Mouse (Mus musculus): Measurements from ENCODE around the gene Ppp1r14c. TPM values are rescaled to one million over a fixed set of nuclear protein-coding genes. Genes with fewer than 3 reads are reported as not detected.
A peak's percentile ranks its signal among the peaks of the same experiment; 100 is the strongest.
"Not testable (repeated sequence)": the region's sequence is repeated elsewhere in the genome, so short reads cannot be mapped to it uniquely, and the experiment has no call there.

The Ppp1r14c gene
- polyA plus RNA-seq, 1 experiment from 2014 or later = 4.2 TPM

- peak; percentile 87 for ATAC-seq
- no peak for TF ChIP-seq CTCF (IDR thresholded peaks at IDR 0.05)
- ChIA-PET POLR2A (no interaction called here), CTCF (interaction anchor here (0.7 to 1.3 kb wide), 5 partner anchors 10 to 133 kb away, joined by 3 to 6 read pairs (median 3); no protein-coding TSS in a partner anchor)
- in situ Hi-C loops (cut with MboI; ENCODE audit: low pct_unique_long_range_greater_than_20kb) = no loop called here
- no peak for DNase-seq (ENCODE audit: low read depth, low spot score)
- H3K27me3 ChIP-seq = no peaks in the 10 kb centered on the region
Measured at GRCm38 (mm10) chr10:3466135-3466626, 100.3 kb downstream of the Ppp1r14c start.

- ChIA-PET CTCF (interaction anchor here (0.9 to 1.5 kb wide), 3 partner anchors 9 to 22 kb away, joined by 3 to 5 read pairs (median 3); no protein-coding TSS in a partner anchor), POLR2A (no interaction called here)
- DNase-seq (ENCODE audit: low read depth, low spot score) = no peak
- in situ Hi-C loops (cut with MboI; ENCODE audit: low pct_unique_long_range_greater_than_20kb) = no loop called here
- no peak for ATAC-seq
- H3K27me3 ChIP-seq = no peaks in the 10 kb centered on the region
- no peak for TF ChIP-seq CTCF (IDR thresholded peaks at IDR 0.05)
Measured at GRCm38 (mm10) chr10:3468590-3468989, 102.7 kb downstream of the Ppp1r14c start.

GRCm38 (mm10) chr10:3476611-3477010 is 110.8 kb downstream of the Ppp1r14c start:
- ATAC-seq (peak; percentile 84), DNase-seq (ENCODE audit: low read depth, low spot score) (peak; percentile 89)
- POLR2A ChIA-PET = interaction anchor here (0.5 kb wide), 1 partner anchor 51 kb away, joined by 4 read pairs; no protein-coding TSS in a partner anchor
- in situ Hi-C loops (cut with MboI; ENCODE audit: low pct_unique_long_range_greater_than_20kb) = no loop called here
- TF ChIP-seq CTCF (IDR thresholded peaks at IDR 0.05) = no peak
- H3K27me3 ChIP-seq = no peaks in the 10 kb centered on the region
- CTCF ChIA-PET = interaction anchor here (1.1 to 1.9 kb wide), 3 partner anchors 11 to 472 kb away, joined by 3 to 6 read pairs (median 5); no protein-coding TSS in a partner anchor

- CTCF ChIA-PET = no interaction called here
- no peak for ATAC-seq
- DNase-seq (ENCODE audit: low read depth, low spot score) = no peak
Measured at GRCm38 (mm10) chr10:3479772-3480171, 113.9 kb downstream of the Ppp1r14c start.

GRCm38 (mm10) chr10:3490052-3490451 is 124.2 kb downstream of the Ppp1r14c start:
- DNase-seq (ENCODE audit: low read depth, low spot score) (no peak), ATAC-seq (peak; percentile 17)
- ChIA-PET POLR2A (no interaction called here), CTCF (interaction anchor here (0.8 to 1.2 kb wide), 2 partner anchors 21 to 41 kb away, joined by 3 to 4 read pairs; no protein-coding TSS in a partner anchor)
- TF ChIP-seq CTCF (IDR thresholded peaks at IDR 0.05) = no peak
- in situ Hi-C loops (cut with MboI; ENCODE audit: low pct_unique_long_range_greater_than_20kb) = no loop called here
- no peaks in the 10 kb centered on the region for H3K27me3 ChIP-seq

More at GRCm38 (mm10) chr10:3479772-3480171, 113.9 kb downstream of the Ppp1r14c start:
- in situ Hi-C loops (cut with MboI; ENCODE audit: low pct_unique_long_range_greater_than_20kb) = no loop called here
- no peaks in the 10 kb centered on the region for H3K27me3 ChIP-seq
- no peak for TF ChIP-seq CTCF (IDR thresholded peaks at IDR 0.05)
- POLR2A ChIA-PET = no interaction called here

- no peak for ATAC-seq
- CTCF ChIA-PET = interaction anchor here (1.3 to 2.7 kb wide), 3 partner anchors 10 to 18 kb away, joined by 3 to 9 read pairs (median 4); no protein-coding TSS in a partner anchor
- TF ChIP-seq CTCF (IDR thresholded peaks at IDR 0.05) = no peak
Measured at GRCm38 (mm10) chr10:3496791-3497190, 130.9 kb downstream of the Ppp1r14c start.

GRCm38 (mm10) chr10:3500846-3501245 is 135.0 kb downstream of the Ppp1r14c start:
- H3K27me3 ChIP-seq; in situ Hi-C loops (cut with MboI; ENCODE audit: low pct_unique_long_range_greater_than_20kb); DNase-seq (ENCODE audit: low read depth, low spot score); ATAC-seq; POLR2A ChIA-PET: not testable (repeated sequence)
- CTCF ChIA-PET = interaction anchor here (1.1 kb wide), 1 partner anchor 9 kb away, joined by 3 read pairs; no protein-coding TSS in a partner anchor

More at GRCm38 (mm10) chr10:3496791-3497190, 130.9 kb downstream of the Ppp1r14c start:
- DNase-seq (ENCODE audit: low read depth, low spot score) = no peak
- in situ Hi-C loops (cut with MboI; ENCODE audit: low pct_unique_long_range_greater_than_20kb) = no loop called here
- no peaks in the 10 kb centered on the region for H3K27me3 ChIP-seq
- POLR2A ChIA-PET = no interaction called here

- no peak for DNase-seq (ENCODE audit: low read depth, low spot score)
- CTCF ChIA-PET = interaction anchor here (0.7 to 2.6 kb wide), 5 partner anchors 8 to 175 kb away, joined by 3 to 9 read pairs (median 3); no protein-coding TSS in a partner anchor
- no peak for TF ChIP-seq CTCF (IDR thresholded peaks at IDR 0.05)
- in situ Hi-C loops (cut with MboI; ENCODE audit: low pct_unique_long_range_greater_than_20kb) = no loop called here
- peak; percentile 54 for ATAC-seq
- POLR2A ChIA-PET = no interaction called here
- no peaks in the 10 kb centered on the region for H3K27me3 ChIP-seq
Measured at GRCm38 (mm10) chr10:3507484-3508221, 141.8 kb downstream of the Ppp1r14c start.

- DNase-seq (ENCODE audit: low read depth, low spot score) (no peak), ATAC-seq (peak; percentile 7)
- no peaks in the 10 kb centered on the region for H3K27me3 ChIP-seq
- TF ChIP-seq CTCF (IDR thresholded peaks at IDR 0.05) = no peak
- ChIA-PET CTCF (interaction anchor here (0.7 to 1.4 kb wide), 3 partner anchors 8 to 176 kb away, joined by 3 read pairs; no protein-coding TSS in a partner anchor), POLR2A (no interaction called here)
- in situ Hi-C loops (cut with MboI; ENCODE audit: low pct_unique_long_range_greater_than_20kb) = no loop called here
Measured at GRCm38 (mm10) chr10:3508222-3508588, 142.3 kb downstream of the Ppp1r14c start.

GRCm38 (mm10) chr10:3508746-3509145 is 142.9 kb downstream of the Ppp1r14c start:
- TF ChIP-seq CTCF (IDR thresholded peaks at IDR 0.05) = no peak
- ChIA-PET POLR2A (no interaction called here), CTCF (no interaction called here)
- DNase-seq (ENCODE audit: low read depth, low spot score) = no peak
- in situ Hi-C loops (cut with MboI; ENCODE audit: low pct_unique_long_range_greater_than_20kb) = no loop called here
- no peak for ATAC-seq
- H3K27me3 ChIP-seq = no peaks in the 10 kb centered on the region

All from Patski (cell line).